In the genomic region with DNA sequence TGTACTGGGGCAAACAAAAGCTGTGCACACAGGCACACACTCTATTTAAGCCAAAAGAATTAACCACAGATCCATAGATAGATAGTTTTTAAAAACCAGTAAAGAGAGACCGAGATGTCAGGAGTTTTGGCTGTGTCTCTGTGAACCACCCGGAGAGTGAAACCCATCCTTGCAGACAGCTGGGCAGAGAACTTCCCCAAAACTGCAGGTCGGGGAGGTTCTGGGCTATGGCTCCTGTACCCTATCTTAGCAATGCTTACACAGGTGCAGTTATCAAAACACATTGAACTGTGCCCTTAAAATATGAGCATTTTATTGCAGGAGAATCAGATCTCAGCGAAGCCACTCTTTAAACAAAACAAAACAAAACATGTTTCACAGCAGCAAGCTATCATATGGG, we compare ENCODE assay signal across 22 mouse cellular contexts. TPM values are rescaled to one million over a fixed set of nuclear protein-coding genes. Genes with fewer than 3 reads are reported as not detected.
A peak's percentile ranks its signal among the peaks of the same experiment; 100 is the strongest.
DNase-seq lines count a peak whose midpoint lies in the region; ATAC-seq lines count a peak whose summit lies in the region.
"Had no signal": no experiment of that assay in that cellular context is flagged by ENCODE, and none has a peak within 500 bp of the region (broad histone marks: within the 10 kb centered on the region; RNA-seq: fewer than 3 reads in every experiment).

No protein-coding gene starts in this region.

- H3K4me3 ChIP-seq in macrophage (ENCODE audit: inconsistent target) = no peak overlapping the region
- H3K4me3 ChIP-seq in midbrain, embryonic 11.5 days (ENCODE audit: low read depth, low read length) = no peak overlapping the region
- H3K4me3 ChIP-seq: embryonic facial prominence, embryonic 12.5 days; heart, embryonic 15.5 days; hindbrain, embryonic 13.5 days; limb, embryonic 10.5 days had no signal

- H3K4me2 ChIP-seq in midbrain, embryonic 11.5 days = no peak overlapping the region
- H3K4me2 ChIP-seq: embryonic facial prominence, embryonic 12.5 days; heart, embryonic 15.5 days; hindbrain, embryonic 13.5 days had no signal

- no peaks in the 10 kb centered on the region for H3K27me3 ChIP-seq in midbrain, embryonic 11.5 days (ENCODE audit: control insufficient read depth, insufficient read depth, low read length)
- H3K27me3 ChIP-seq: embryonic facial prominence, embryonic 12.5 days; heart, embryonic 15.5 days; hindbrain, embryonic 13.5 days had no signal

- H3K79me2 ChIP-seq in macrophage (ENCODE audit: inconsistent target) = peaks cover 98% of the 10 kb centered on the region

- WGBS in macrophage (ENCODE audit: missing documents) = 23% methylated on average over 4 of the region's 4 CpGs
- 88% methylated on average over 4 of the region's 4 CpGs for WGBS in midbrain, embryonic 11.5 days

- 0 out of 2 replicates have a peak overlapping the region, but pooled peaks have one; percentile 8 for H3K27ac ChIP-seq in macrophage
- no peak overlapping the region for H3K27ac ChIP-seq in midbrain, embryonic 11.5 days (ENCODE audit: low read depth, low read length)
- H3K27ac ChIP-seq: embryonic facial prominence, embryonic 12.5 days; hindbrain, embryonic 13.5 days; limb, embryonic 10.5 days; stomach, postnatal 0 days had no signal

- ATAC-seq in midbrain, embryonic 11.5 days (ENCODE audit: low FRiP score) = no peak
- ATAC-seq: forebrain, postnatal 0 days had no signal

- H3K9ac ChIP-seq in midbrain, embryonic 11.5 days (ENCODE audit: low read length) = no peak overlapping the region
- H3K9ac ChIP-seq: embryonic facial prominence, embryonic 12.5 days; forebrain, postnatal 0 days; heart, embryonic 15.5 days; hindbrain, embryonic 13.5 days had no signal

- H3K36me3 ChIP-seq in macrophage (ENCODE audit: inconsistent target) = peaks cover 6% of the 10 kb centered on the region
- no peaks in the 10 kb centered on the region for H3K36me3 ChIP-seq in midbrain, embryonic 11.5 days (ENCODE audit: control insufficient read depth, insufficient read depth, low read length)
- H3K36me3 ChIP-seq: embryonic facial prominence, embryonic 12.5 days; heart, embryonic 15.5 days; hindbrain, embryonic 13.5 days; limb, embryonic 10.5 days had no signal

- H3K9me3 ChIP-seq in midbrain, embryonic 11.5 days (ENCODE audit: control insufficient read depth, low read length) = no peaks in the 10 kb centered on the region
- H3K9me3 ChIP-seq: embryonic facial prominence, embryonic 12.5 days; heart, embryonic 15.5 days; hindbrain, embryonic 13.5 days; limb, embryonic 10.5 days had no signal

- peak; percentile 91 for DNase-seq in A20 (ENCODE audit: low read depth, low spot score)
- DNase-seq in B cell, adult 2 months = peak; percentile 76 to 80
- peak; percentile 60 for DNase-seq in thymus, postnatal 0 days (ENCODE audit: low spot score)
- no peak for DNase-seq in layer of hippocampus, adult 18-20 months (ENCODE audit: low spot score in 2 of 2)
- no peak for DNase-seq in midbrain, embryonic 11.5 days (ENCODE audit: low spot score, missing footprints)
- no peak for DNase-seq in adrenal gland, postnatal 14 days
- DNase-seq: cerebellum, adult 18-20 months; cerebellum, postnatal 14 days; forebrain, postnatal 0 days; gastrocnemius, postnatal 25 days; heart, postnatal 36 days; kidney, adult 2 months; kidney, postnatal 10 days; liver; lung, postnatal 14 days; right cerebral cortex, postnatal 14 days had no signal

- peaks cover 8% of the 10 kb centered on the region for H3K4me1 ChIP-seq in midbrain, embryonic 11.5 days (ENCODE audit: control insufficient read depth, insufficient read depth, low read length)

RNA-seq across cellular contexts. Expression of gene Cerk, which starts 5.5 kb away (rescaled TPM):
- total RNA-seq in macrophage (2018; cell fraction: chromatin; rRNA removed) = 100 to 1,000 TPM in 22 of 26 experiments, 10 to 100 TPM in 4; 29.9 to 512 (median 265) TPM
- 100 to 1,000 TPM in 23 of 26 experiments, 10 to 100 TPM in 3; 62.0 to 216 (median 136) TPM for total RNA-seq in macrophage (2018; cell fraction: cytosol; rRNA removed)
- total RNA-seq in macrophage (2018; cell fraction: nucleus; rRNA removed) = 100 to 1,000 TPM in 22 of 26 experiments, 10 to 100 TPM in 4; 50.0 to 412 (median 210) TPM
- 118 to 148 TPM (median 141 TPM) in 3 replicates for polyA plus RNA-seq in macrophage (2018)
- polyA plus RNA-seq in thymus, postnatal 0 days (2015; fragmentation: Nextera tagmentation; extraction: Ambion mirVana) = 54.4 and 64.4 TPM in 2 replicates
- total RNA-seq in layer of hippocampus, adult 18-20 months (2021) = 10 to 100 TPM; 50.0 to 50.7 TPM
- 17.3 and 19.9 TPM in 2 replicates for polyA plus RNA-seq in midbrain, embryonic 11.5 days (2014; fragmentation: Nextera tagmentation; extraction: Ambion mirVana)
- total RNA-seq in adrenal gland, postnatal 14 days (2021) = 31.5 and 33.0 TPM in 2 replicates

RNA-seq across cellular contexts. Expression of gene Tbc1d22a, which starts 33.8 kb away (rescaled TPM):
- total RNA-seq in macrophage (2018; cell fraction: chromatin; rRNA removed) = 100 to 1,000 TPM in 22 of 26 experiments, 10 to 100 TPM in 4; 49.2 to 243 (median 149) TPM
- total RNA-seq in macrophage (2018; cell fraction: cytosol; rRNA removed) = 10 to 100 TPM; 47.8 to 85.0 (median 62.8) TPM
- 100 to 1,000 TPM in 11 of 26 experiments, 10 to 100 TPM in 15; 41.2 to 234 (median 79.2) TPM for total RNA-seq in macrophage (2018; cell fraction: nucleus; rRNA removed)
- 49.5 to 60.9 TPM (median 57.9 TPM) in 3 replicates for polyA plus RNA-seq in macrophage (2018)
- polyA plus RNA-seq in thymus, postnatal 0 days (2015; fragmentation: Nextera tagmentation; extraction: Ambion mirVana) = 19.8 and 21.0 TPM in 2 replicates
- total RNA-seq in layer of hippocampus, adult 18-20 months (2021) = 10 to 100 TPM; 34.7 to 35.9 TPM
- 6.7 and 8.1 TPM in 2 replicates for polyA plus RNA-seq in midbrain, embryonic 11.5 days (2014; fragmentation: Nextera tagmentation; extraction: Ambion mirVana)
- total RNA-seq in adrenal gland, postnatal 14 days (2021) = 26.8 and 32.0 TPM in 2 replicates

Comparison
In these comparisons a context has a peak if more than half of its experiments do, and no peak if none do; other contexts are left out.
1. DNase-seq: peak in A20 (single experiment), B cell, adult 2 months (2 of 2) and thymus, postnatal 0 days (single experiment); none in layer of hippocampus, adult 18-20 months (0 of 2), midbrain, embryonic 11.5 days (single experiment) and adrenal gland, postnatal 14 days (single experiment).